Mouse (Mus musculus) heart, adult 2 months (tissue): ENCODE results near the gene Ncaph2.

Source experiments
- CTCF ChIP-seq: fragments of 200-600 bp; IDR thresholded peaks from 2 replicates; pipeline ENCODE4 v1.8.1; 2022; ENCODE audit warnings: antibody characterized with exemption, mild to moderate bottlenecking, moderate library complexity
- EP300 ChIP-seq: fragments of 200-500 bp; IDR thresholded peaks from 2 replicates; pipeline ENCODE4 v1.6.1; 2011; ENCODE audit warnings: low read depth, low read length, control low read depth; ENCODE audit not compliant: insufficient read depth
- POLR2A ChIP-seq: fragments of 200-500 bp; IDR thresholded peaks from 2 replicates; pipeline ENCODE4 v1.6.1; 2011; ENCODE audit warnings: mild to moderate bottlenecking, low read depth, low read length, control low read depth; ENCODE audit not compliant: insufficient read depth

DNA sequence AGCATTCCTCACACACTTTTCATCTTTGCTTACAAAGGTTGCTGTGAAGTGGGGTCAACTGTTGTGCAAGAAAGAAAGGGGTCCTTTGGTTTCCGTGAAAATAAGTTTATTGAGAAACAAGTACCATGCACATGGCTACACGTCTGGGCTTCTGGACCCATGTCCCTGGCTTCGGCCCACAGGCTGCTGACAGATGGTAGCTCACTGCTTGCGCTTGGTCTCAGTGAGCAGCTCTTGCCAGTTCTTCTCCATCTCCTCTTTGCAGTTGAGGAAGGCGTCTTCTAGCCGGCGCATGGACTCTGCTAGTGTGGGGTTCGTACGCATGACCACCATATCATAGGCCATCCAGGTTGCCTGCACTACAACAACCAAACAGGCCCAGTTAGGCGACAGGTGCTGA, 34.6 kb downstream of the Ncaph2 start:
- no peak for TF ChIP-seq CTCF
- no peak for TF ChIP-seq POLR2A
- TF ChIP-seq EP300 = no peak
